Mouse (Mus musculus): ENCODE results near the gene Tyk2. TPM values are rescaled to one million over a fixed set of nuclear protein-coding genes. Genes with fewer than 3 reads are reported as not detected.

Tyk2 gene
- polyA plus RNA-seq, 1 experiment: 11.4 TPM

- TF ChIP-seq TCF12 (IDR thresholded peaks at IDR 0.05; ENCODE audit: insufficient read depth, poor library complexity, severe bottlenecking) (no peak), USF1 (IDR thresholded peaks at IDR 0.05; ENCODE audit: low read depth) (no peak), TCF3 (IDR thresholded peaks at IDR 0.05; ENCODE audit: insufficient read length, low read depth) (no peak), MYOD1 (IDR thresholded peaks at IDR 0.05; ENCODE audit: control insufficient read depth in 1 of 3, insufficient read length in 2 of 3, low read depth in 2 of 3) (no peak), CEBPB (IDR thresholded peaks at IDR 0.05; ENCODE audit: insufficient read depth, poor library complexity, severe bottlenecking) (no peak), E2F4 (IDR thresholded peaks at IDR 0.05; ENCODE audit: insufficient read depth) (no peak), POLR2AphosphoS2 (IDR thresholded peaks at IDR 0.05; ENCODE audit: insufficient read length, low read depth) (no peak), REST (IDR thresholded peaks at IDR 0.05; ENCODE audit: insufficient read depth, insufficient read length) (no peak), MYOG (IDR thresholded peaks at IDR 0.05; ENCODE audit: control insufficient read depth in 1 of 3, insufficient read depth in 1 of 3, insufficient read length in 2 of 3, low read depth in 2 of 3) (no peak), MAX (IDR thresholded peaks at IDR 0.05; ENCODE audit: low read depth) (no peak), SRF (IDR thresholded peaks at IDR 0.05; ENCODE audit: control insufficient read depth, insufficient read length, low read depth) (no peak), POLR2A (IDR thresholded peaks at IDR 0.05; ENCODE audit: insufficient read length, low read depth) (no peak)
- no peaks in the 10 kb centered on the region for H3K36me3 ChIP-seq (ENCODE audit: control insufficient read depth, insufficient read depth)
- no peak overlapping the region for H3K4me3 ChIP-seq
- H3K79me2 ChIP-seq (ENCODE audit: control insufficient read depth, insufficient read depth): no peaks in the 10 kb centered on the region
- H3K4me2 ChIP-seq (ENCODE audit: low read depth): no peak overlapping the region
- H3ac ChIP-seq (ENCODE audit: control insufficient read depth, insufficient read length): no peak overlapping the region
- H3K27me3 ChIP-seq (ENCODE audit: control insufficient read depth, insufficient read depth, insufficient read length): no peaks in the 10 kb centered on the region
Observed at GRCm38 (mm10) chr9:21107607-21108237, 23.3 kb downstream of the Tyk2 start.

GRCm38 (mm10) chr9:21105760-21106564 is 25.1 kb downstream of the Tyk2 start:
- H3ac ChIP-seq (ENCODE audit: control insufficient read depth, insufficient read length): no peak overlapping the region
- H3K4me2 ChIP-seq (ENCODE audit: low read depth): no peak overlapping the region
- no peaks in the 10 kb centered on the region for H3K79me2 ChIP-seq (ENCODE audit: control insufficient read depth, insufficient read depth)
- H3K27me3 ChIP-seq (ENCODE audit: control insufficient read depth, insufficient read depth, insufficient read length): no peaks in the 10 kb centered on the region
- H3K4me3 ChIP-seq: no peak overlapping the region
- no peak for TF ChIP-seq E2F4 (IDR thresholded peaks at IDR 0.05; ENCODE audit: insufficient read depth)
- TF ChIP-seq USF1 (IDR thresholded peaks at IDR 0.05; ENCODE audit: low read depth): no peak
- no peak for TF ChIP-seq POLR2A (IDR thresholded peaks at IDR 0.05; ENCODE audit: insufficient read length, low read depth)
- TF ChIP-seq MYOD1 (IDR thresholded peaks at IDR 0.05; ENCODE audit: control insufficient read depth in 1 of 3, insufficient read length in 2 of 3, low read depth in 2 of 3): no peak
- no peak for TF ChIP-seq MAX (IDR thresholded peaks at IDR 0.05; ENCODE audit: low read depth)
- TF ChIP-seq REST (IDR thresholded peaks at IDR 0.05; ENCODE audit: insufficient read depth, insufficient read length): no peak
- TF ChIP-seq SRF (IDR thresholded peaks at IDR 0.05; ENCODE audit: control insufficient read depth, insufficient read length, low read depth): no peak
- no peak for TF ChIP-seq CEBPB (IDR thresholded peaks at IDR 0.05; ENCODE audit: insufficient read depth, poor library complexity, severe bottlenecking)
- no peak for TF ChIP-seq TCF3 (IDR thresholded peaks at IDR 0.05; ENCODE audit: insufficient read length, low read depth)
- no peak for TF ChIP-seq MYOG (IDR thresholded peaks at IDR 0.05; ENCODE audit: control insufficient read depth in 1 of 3, insufficient read depth in 1 of 3, insufficient read length in 2 of 3, low read depth in 2 of 3)
- no peak for TF ChIP-seq TCF12 (IDR thresholded peaks at IDR 0.05; ENCODE audit: insufficient read depth, poor library complexity, severe bottlenecking)
- TF ChIP-seq POLR2AphosphoS2 (IDR thresholded peaks at IDR 0.05; ENCODE audit: insufficient read length, low read depth): no peak
- no peaks in the 10 kb centered on the region for H3K36me3 ChIP-seq (ENCODE audit: control insufficient read depth, insufficient read depth)

- no peaks in the 10 kb centered on the region for H3K27me3 ChIP-seq (ENCODE audit: control insufficient read depth, insufficient read depth, insufficient read length)
- TF ChIP-seq MYOD1 (IDR thresholded peaks at IDR 0.05; ENCODE audit: control insufficient read depth in 1 of 3, insufficient read length in 2 of 3, low read depth in 2 of 3) (no peak), POLR2A (IDR thresholded peaks at IDR 0.05; ENCODE audit: insufficient read length, low read depth) (no peak), POLR2AphosphoS2 (IDR thresholded peaks at IDR 0.05; ENCODE audit: insufficient read length, low read depth) (no peak), USF1 (IDR thresholded peaks at IDR 0.05; ENCODE audit: low read depth) (no peak), CEBPB (IDR thresholded peaks at IDR 0.05; ENCODE audit: insufficient read depth, poor library complexity, severe bottlenecking) (no peak), TCF3 (IDR thresholded peaks at IDR 0.05; ENCODE audit: insufficient read length, low read depth) (no peak), MYOG (IDR thresholded peaks at IDR 0.05; ENCODE audit: control insufficient read depth in 1 of 3, insufficient read depth in 1 of 3, insufficient read length in 2 of 3, low read depth in 2 of 3) (no peak), E2F4 (IDR thresholded peaks at IDR 0.05; ENCODE audit: insufficient read depth) (no peak), TCF12 (IDR thresholded peaks at IDR 0.05; ENCODE audit: insufficient read depth, poor library complexity, severe bottlenecking) (no peak), REST (IDR thresholded peaks at IDR 0.05; ENCODE audit: insufficient read depth, insufficient read length) (no peak), MAX (IDR thresholded peaks at IDR 0.05; ENCODE audit: low read depth) (no peak)
- H3K4me3 ChIP-seq: no peak overlapping the region
- no peak overlapping the region for H3ac ChIP-seq (ENCODE audit: control insufficient read depth, insufficient read length)
- H3K36me3 ChIP-seq (ENCODE audit: control insufficient read depth, insufficient read depth): no peaks in the 10 kb centered on the region
- H3K4me2 ChIP-seq (ENCODE audit: low read depth): no peak overlapping the region
- H3K79me2 ChIP-seq (ENCODE audit: control insufficient read depth, insufficient read depth): no peaks in the 10 kb centered on the region
Observed at GRCm38 (mm10) chr9:21104814-21105213, 26.2 kb downstream of the Tyk2 start.

- H3K27me3 ChIP-seq (ENCODE audit: control insufficient read depth, insufficient read depth, insufficient read length): no peaks in the 10 kb centered on the region
- H3K36me3 ChIP-seq (ENCODE audit: control insufficient read depth, insufficient read depth): no peaks in the 10 kb centered on the region
- no peaks in the 10 kb centered on the region for H3K79me2 ChIP-seq (ENCODE audit: control insufficient read depth, insufficient read depth)
- TF ChIP-seq MYOG (IDR thresholded peaks at IDR 0.05; ENCODE audit: control insufficient read depth in 1 of 3, insufficient read depth in 1 of 3, insufficient read length in 2 of 3, low read depth in 2 of 3) (no peak), SRF (IDR thresholded peaks at IDR 0.05; ENCODE audit: control insufficient read depth, insufficient read length, low read depth) (no peak), TCF12 (IDR thresholded peaks at IDR 0.05; ENCODE audit: insufficient read depth, poor library complexity, severe bottlenecking) (no peak), POLR2A (IDR thresholded peaks at IDR 0.05; ENCODE audit: insufficient read length, low read depth) (no peak), USF1 (IDR thresholded peaks at IDR 0.05; ENCODE audit: low read depth) (no peak), POLR2AphosphoS2 (IDR thresholded peaks at IDR 0.05; ENCODE audit: insufficient read length, low read depth) (no peak), TCF3 (IDR thresholded peaks at IDR 0.05; ENCODE audit: insufficient read length, low read depth) (no peak), MYOD1 (IDR thresholded peaks at IDR 0.05; ENCODE audit: control insufficient read depth in 1 of 3, insufficient read length in 2 of 3, low read depth in 2 of 3) (no peak), MAX (IDR thresholded peaks at IDR 0.05; ENCODE audit: low read depth) (no peak), E2F4 (IDR thresholded peaks at IDR 0.05; ENCODE audit: insufficient read depth) (no peak)
- H3K4me2 ChIP-seq (ENCODE audit: low read depth): no peak overlapping the region
- H3K4me3 ChIP-seq: no peak overlapping the region
- no peak overlapping the region for H3ac ChIP-seq (ENCODE audit: control insufficient read depth, insufficient read length)
Observed at GRCm38 (mm10) chr9:21102076-21102475, 29.0 kb downstream of the Tyk2 start.

All from myocyte (in vitro differentiated cells).